Mouse (Mus musculus): Measurements from ENCODE around the gene Mars2. TPM values are rescaled to one million over a fixed set of nuclear protein-coding genes. Genes with fewer than 3 reads are reported as not detected.

Mars2 gene
- 1.3 and 1.5 TPM in 2 replicates for polyA plus RNA-seq (2012; ENCODE audit: insufficient read depth, insufficient read length, missing spikeins)

- Histone ChIP-seq H3K4me1 (ENCODE audit: control insufficient read depth, insufficient read depth, low read length) (peaks cover 9% of the 10 kb centered on the region), H3K27ac (ENCODE audit: insufficient read depth, low read depth, low read length) (no peak within 1 kb of the TSS; the same call in 1 of the 2 replicates)
- TF ChIP-seq POLR2A (IDR thresholded peaks at IDR 0.05; ENCODE audit: borderline replicate concordance, low read depth, low read length) = no peak
- TF ChIP-seq CTCF (IDR thresholded peaks at IDR 0.05; ENCODE audit: low read depth, low read length) = no peak
Observed at GRCm38 (mm10) chr1:55236890-55237642, at the start of gene Mars2. Mars2 (plus strand) TSS chr1:55237177.

GRCm38 (mm10) chr1:55192015-55192414 lies 45.0 kb upstream of the Mars2 start:
- Histone ChIP-seq H3K4me1 (ENCODE audit: control insufficient read depth, insufficient read depth, low read length) (no peaks in the 10 kb centered on the region), H3K27ac (ENCODE audit: insufficient read depth, low read depth, low read length) (no peak overlapping the region), H3K4me3 (ENCODE audit: insufficient read depth, low read length) (no peak overlapping the region)
- TF ChIP-seq POLR2A (IDR thresholded peaks at IDR 0.05; ENCODE audit: borderline replicate concordance, low read depth, low read length) (no peak), CTCF (IDR thresholded peaks at IDR 0.05; ENCODE audit: low read depth, low read length) (no peak)

More at GRCm38 (mm10) chr1:55236890-55237642, at the start of gene Mars2:
- H3K4me3 ChIP-seq (ENCODE audit: insufficient read depth, low read length) = peak within 1 kb of the TSS; percentile 78

- Histone ChIP-seq H3K4me3 (ENCODE audit: insufficient read depth, low read length) (no peak overlapping the region), H3K27ac (ENCODE audit: insufficient read depth, low read depth, low read length) (no peak overlapping the region), H3K4me1 (ENCODE audit: control insufficient read depth, insufficient read depth, low read length) (no peaks in the 10 kb centered on the region)
- TF ChIP-seq POLR2A (IDR thresholded peaks at IDR 0.05; ENCODE audit: borderline replicate concordance, low read depth, low read length) (no peak), CTCF (IDR thresholded peaks at IDR 0.05; ENCODE audit: low read depth, low read length) (peak; percentile 84)
Observed at GRCm38 (mm10) chr1:55192824-55193223, 44.2 kb upstream of the Mars2 start.

- TF ChIP-seq POLR2A (IDR thresholded peaks at IDR 0.05; ENCODE audit: borderline replicate concordance, low read depth, low read length) (no peak), CTCF (IDR thresholded peaks at IDR 0.05; ENCODE audit: low read depth, low read length) (no peak)
- H3K27ac ChIP-seq (ENCODE audit: insufficient read depth, low read depth, low read length) = no peak overlapping the region
- no peak overlapping the region for H3K4me3 ChIP-seq (ENCODE audit: insufficient read depth, low read length)
Observed at GRCm38 (mm10) chr1:55193316-55193715, 43.7 kb upstream of the Mars2 start.

GRCm38 (mm10) chr1:55194064-55194915 lies 42.7 kb upstream of the Mars2 start:
- Histone ChIP-seq H3K4me1 (ENCODE audit: control insufficient read depth, insufficient read depth, low read length) (no peaks in the 10 kb centered on the region), H3K27ac (ENCODE audit: insufficient read depth, low read depth, low read length) (no peak overlapping the region), H3K4me3 (ENCODE audit: insufficient read depth, low read length) (no peak overlapping the region)
- TF ChIP-seq CTCF (IDR thresholded peaks at IDR 0.05; ENCODE audit: low read depth, low read length) (no peak), POLR2A (IDR thresholded peaks at IDR 0.05; ENCODE audit: borderline replicate concordance, low read depth, low read length) (no peak)

More at GRCm38 (mm10) chr1:55193316-55193715, 43.7 kb upstream of the Mars2 start:
- no peaks in the 10 kb centered on the region for H3K4me1 ChIP-seq (ENCODE audit: control insufficient read depth, insufficient read depth, low read length)

GRCm38 (mm10) chr1:55195021-55195420 lies 42.0 kb upstream of the Mars2 start:
- Histone ChIP-seq H3K4me1 (ENCODE audit: control insufficient read depth, insufficient read depth, low read length) (no peaks in the 10 kb centered on the region), H3K4me3 (ENCODE audit: insufficient read depth, low read length) (no peak overlapping the region), H3K27ac (ENCODE audit: insufficient read depth, low read depth, low read length) (no peak overlapping the region)
- TF ChIP-seq POLR2A (IDR thresholded peaks at IDR 0.05; ENCODE audit: borderline replicate concordance, low read depth, low read length) (no peak), CTCF (IDR thresholded peaks at IDR 0.05; ENCODE audit: low read depth, low read length) (no peak)

GRCm38 (mm10) chr1:55196327-55197003 lies 40.5 kb upstream of the Mars2 start:
- H3K27ac ChIP-seq (ENCODE audit: insufficient read depth, low read depth, low read length) = no peak overlapping the region
- no peak overlapping the region for H3K4me3 ChIP-seq (ENCODE audit: insufficient read depth, low read length)
- TF ChIP-seq POLR2A (IDR thresholded peaks at IDR 0.05; ENCODE audit: borderline replicate concordance, low read depth, low read length) (no peak), CTCF (IDR thresholded peaks at IDR 0.05; ENCODE audit: low read depth, low read length) (no peak)
- H3K4me1 ChIP-seq (ENCODE audit: control insufficient read depth, insufficient read depth, low read length) = no peaks in the 10 kb centered on the region

GRCm38 (mm10) chr1:55198719-55199118 lies 38.3 kb upstream of the Mars2 start:
- Histone ChIP-seq H3K4me3 (ENCODE audit: insufficient read depth, low read length) (no peak overlapping the region), H3K4me1 (ENCODE audit: control insufficient read depth, insufficient read depth, low read length) (no peaks in the 10 kb centered on the region), H3K27ac (ENCODE audit: insufficient read depth, low read depth, low read length) (no peak overlapping the region)
- no peak for TF ChIP-seq POLR2A (IDR thresholded peaks at IDR 0.05; ENCODE audit: borderline replicate concordance, low read depth, low read length)
- no peak for TF ChIP-seq CTCF (IDR thresholded peaks at IDR 0.05; ENCODE audit: low read depth, low read length)
